Mouse (Mus musculus) heart, embryonic 15.5 days (tissue): ENCODE measurements around the gene Proser2. TPM values are rescaled to one million over a fixed set of nuclear protein-coding genes. Genes with fewer than 3 reads are reported as not detected.

ENCODE experiments used
- ATAC-seq: fragments of 200-750 bp; cut with Nextera tagmentation; replicated peaks from 2 replicates; pipeline ENCODE4 v1.8.0; 2017; ENCODE audit warnings: low read depth, moderate TSS enrichment; ENCODE audit not compliant: insufficient number of reproducible peaks, insufficient read depth, low FRiP score
- H3K27ac ChIP-seq: fragments of 300-500 bp; sonication (generic); 2 replicates; pipeline ENCODE4 v1.5.1; 2015; ENCODE audit warnings: mild to moderate bottlenecking, inconsistent platforms
- H3K27me3 ChIP-seq: fragments of 300-500 bp; sonication (generic); 2 replicates; pipeline ENCODE4 v1.6.1; 2015; ENCODE audit warnings: inconsistent platforms
- H3K36me3 ChIP-seq: fragments of 300-500 bp; sonication (generic); 2 replicates; pipeline ENCODE4 v1.6.1; 2015; ENCODE audit warnings: mild to moderate bottlenecking, inconsistent platforms
- H3K4me1 ChIP-seq: fragments of 300-500 bp; sonication (generic); replicated peaks from 2 replicates; pipeline ENCODE4 v1.6.1; 2015; ENCODE audit warnings: inconsistent platforms
- H3K4me2 ChIP-seq: fragments of 300-500 bp; sonication (generic); 2 replicates; pipeline ENCODE4 v1.6.1; 2015; ENCODE audit warnings: inconsistent platforms, mild to moderate bottlenecking, moderate library complexity
- H3K4me3 ChIP-seq: fragments of 300-500 bp; sonication (generic); 2 replicates; pipeline ENCODE4 v1.5.1; 2015; ENCODE audit warnings: mild to moderate bottlenecking, inconsistent platforms
- H3K9ac ChIP-seq: fragments of 300-500 bp; sonication (generic); 2 replicates; pipeline ENCODE4 v1.6.1; 2015; ENCODE audit warnings: mild to moderate bottlenecking, inconsistent platforms
- H3K9me3 ChIP-seq: fragments of 300-500 bp; sonication (generic); replicated peaks from 2 replicates; pipeline ENCODE4 v1.6.1; 2016; ENCODE audit warnings: inconsistent platforms
- WGBS: fragments of 180-500 bp; shearing (Covaris S2); methylation state at CpG from one replicate; pipeline ENCODE4 v1.1.7; 2015; ENCODE audit warnings: mixed read lengths; 5-methylcytosine and 5-hydroxymethylcytosine counted together
- polyA plus RNA-seq: library from polyadenylated mRNA; unstranded; fragments of >200 nt; fragmentation: Nextera tagmentation; extraction: Ambion mirVana; gene quantifications from 2 replicates; pipeline ENCODE4 v1.2.1, GENCODE M21; 2015

Gene Proser2
- polyA plus RNA-seq, 1 experiment from 2014 or later: 15.2 TPM

DNA sequence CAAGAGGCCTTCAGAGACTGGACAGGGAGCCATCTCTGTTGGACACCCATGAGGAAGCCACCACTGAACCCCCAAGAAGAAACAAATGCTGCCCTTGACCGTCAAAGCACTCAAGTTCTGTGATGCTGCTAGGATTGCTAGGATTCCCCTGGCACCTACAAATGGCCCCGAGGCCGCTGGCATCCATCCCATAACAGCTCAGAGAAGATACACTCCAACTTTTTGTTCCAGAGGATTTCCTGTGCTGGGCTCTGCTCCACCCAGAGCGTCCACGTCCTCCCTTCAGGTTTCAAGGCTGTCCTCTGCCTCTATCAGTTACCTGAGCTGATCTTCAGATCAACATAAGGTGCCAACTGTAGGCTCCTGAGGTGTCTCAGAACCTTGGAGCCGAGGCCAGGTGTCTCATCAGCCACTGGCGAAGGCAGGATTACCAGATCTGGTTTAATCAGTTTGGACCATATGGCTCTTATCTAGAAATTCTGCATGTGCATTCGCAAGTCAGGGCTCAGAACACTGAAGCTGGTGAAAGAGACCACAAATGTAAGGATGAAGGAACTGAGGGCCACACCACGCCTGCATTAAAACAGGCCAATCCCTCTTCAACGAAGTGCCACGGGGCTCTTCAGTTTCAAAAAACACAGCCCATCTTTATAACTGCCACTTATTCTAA, 1.7 kb downstream of the Proser2 start:
- Histone ChIP-seq H3K9me3 (no peaks in the 10 kb centered on the region), H3K4me3 (peak overlapping the region; percentile 79; the same call in 1 of the 2 replicates), H3K9ac (no peak overlapping the region; the same call in 1 of the 2 replicates), H3K27me3 (peaks cover 6% of the 10 kb centered on the region; the same call in 1 of the 2 replicates), H3K4me1 (peaks cover 12% of the 10 kb centered on the region), H3K4me2 (peak overlapping the region; percentile 89), H3K27ac (no peak overlapping the region), H3K36me3 (no peaks in the 10 kb centered on the region)
- no peak for ATAC-seq
- 75% methylated on average over 11 of the region's 11 CpGs for WGBS

GRCm38 (mm10) chr2:6123046-6123445, 7.0 kb downstream of the Proser2 start:
- Histone ChIP-seq H3K27me3 (no peaks in the 10 kb centered on the region), H3K4me2 (no peak overlapping the region), H3K9me3 (no peaks in the 10 kb centered on the region), H3K27ac (no peak overlapping the region), H3K9ac (no peak overlapping the region), H3K4me3 (no peak overlapping the region), H3K36me3 (no peaks in the 10 kb centered on the region), H3K4me1 (peaks cover 4% of the 10 kb centered on the region)
- no peak for ATAC-seq
- 73% methylated on average over 7 of the region's 7 CpGs for WGBS

- Histone ChIP-seq H3K27ac (no peak overlapping the region), H3K9ac (no peak overlapping the region), H3K4me2 (no peak overlapping the region), H3K4me3 (no peak overlapping the region), H3K36me3 (no peaks in the 10 kb centered on the region), H3K4me1 (peaks cover 3% of the 10 kb centered on the region; the same call in 1 of the 2 replicates), H3K27me3 (no peaks in the 10 kb centered on the region), H3K9me3 (no peaks in the 10 kb centered on the region)
- 67% methylated on average over 2 of the region's 2 CpGs for WGBS
- ATAC-seq: no peak
These were observed 8.9 kb downstream of the Proser2 start for GRCm38 (mm10) chr2:6121091-6121490.

GRCm38 (mm10) chr2:6118246-6118645, 11.8 kb downstream of the Proser2 start:
- ATAC-seq: peak; percentile 45; the same call in 1 of the 2 replicates
- Histone ChIP-seq H3K4me3 (no peak overlapping the region), H3K4me2 (no peak overlapping the region), H3K4me1 (peaks cover 3% of the 10 kb centered on the region; the same call in 1 of the 2 replicates), H3K9ac (no peak overlapping the region), H3K27ac (no peak overlapping the region), H3K9me3 (no peaks in the 10 kb centered on the region), H3K27me3 (no peaks in the 10 kb centered on the region), H3K36me3 (no peaks in the 10 kb centered on the region)
- 68% methylated on average over 10 of the region's 10 CpGs for WGBS

- Histone ChIP-seq H3K27me3 (no peaks in the 10 kb centered on the region), H3K4me3 (no peak overlapping the region), H3K9ac (no peak overlapping the region), H3K4me2 (no peak overlapping the region), H3K36me3 (no peaks in the 10 kb centered on the region), H3K4me1 (no peaks in the 10 kb centered on the region; the same call in 1 of the 2 replicates), H3K9me3 (no peaks in the 10 kb centered on the region), H3K27ac (no peak overlapping the region)
- no peak for ATAC-seq
- 84% methylated on average over 12 of the region's 12 CpGs for WGBS
These were observed 16.2 kb downstream of the Proser2 start for GRCm38 (mm10) chr2:6113792-6114191.

DNA sequence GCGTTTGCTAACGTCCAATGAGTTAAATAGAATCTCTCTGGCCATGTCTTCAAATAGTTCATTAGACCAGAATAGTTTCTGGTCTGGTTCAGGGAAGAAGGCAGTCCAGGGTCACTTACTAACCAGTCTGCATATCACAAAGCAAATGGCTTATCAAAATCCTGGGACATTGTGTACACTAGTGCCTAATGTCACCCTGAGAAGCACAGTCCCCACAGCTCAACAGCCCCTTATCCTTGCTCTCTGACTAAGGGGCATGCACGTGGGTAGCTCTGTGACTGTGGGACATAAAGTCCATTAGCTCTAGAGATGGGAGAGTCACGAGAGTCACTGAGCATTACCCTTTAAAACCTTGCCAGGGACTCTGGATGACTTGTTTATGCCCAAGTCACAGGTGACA, 17.4 kb downstream of the Proser2 start:
- 64% methylated on average over 4 of the region's 4 CpGs for WGBS
- no peak overlapping the region for H3K4me3 ChIP-seq
- ATAC-seq: no peak
- H3K36me3 ChIP-seq: no peaks in the 10 kb centered on the region
- H3K4me2 ChIP-seq: no peak overlapping the region
- no peaks in the 10 kb centered on the region; the same call in 1 of the 2 replicates for H3K4me1 ChIP-seq
- no peak overlapping the region for H3K27ac ChIP-seq
- H3K27me3 ChIP-seq: no peaks in the 10 kb centered on the region
- no peaks in the 10 kb centered on the region for H3K9me3 ChIP-seq
- H3K9ac ChIP-seq: no peak overlapping the region

DNA sequence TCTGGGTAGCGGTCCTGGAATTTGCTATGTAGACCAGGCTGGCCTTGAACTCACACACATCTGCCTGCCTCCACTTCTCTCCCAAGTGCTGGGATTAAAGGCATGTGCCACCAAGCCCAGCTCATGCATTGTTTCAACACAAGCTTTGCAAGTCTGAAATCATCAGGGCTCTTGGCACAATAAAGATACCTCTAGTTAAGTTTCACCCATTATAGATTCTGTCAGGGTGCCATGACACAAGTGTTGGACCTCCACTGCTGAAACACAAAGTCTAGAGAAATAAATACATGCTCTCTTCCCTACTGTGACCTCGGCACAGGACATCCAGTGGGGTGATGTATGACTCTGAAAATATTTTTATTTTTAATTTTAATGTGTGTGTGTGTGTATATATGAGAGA, 24.6 kb downstream of the Proser2 start:
- Histone ChIP-seq H3K4me2 (no peak overlapping the region), H3K9ac (no peak overlapping the region), H3K9me3 (no peaks in the 10 kb centered on the region), H3K36me3 (0 out of 2 replicates have a peak, but pooled peaks cover 3% of the 10 kb centered on the region), H3K27ac (no peak overlapping the region), H3K4me3 (no peak overlapping the region), H3K4me1 (peaks cover 7% of the 10 kb centered on the region), H3K27me3 (peaks cover 11% of the 10 kb centered on the region)
- ATAC-seq: no peak
- WGBS: 91% methylated on average over 2 of the region's 2 CpGs

DNA sequence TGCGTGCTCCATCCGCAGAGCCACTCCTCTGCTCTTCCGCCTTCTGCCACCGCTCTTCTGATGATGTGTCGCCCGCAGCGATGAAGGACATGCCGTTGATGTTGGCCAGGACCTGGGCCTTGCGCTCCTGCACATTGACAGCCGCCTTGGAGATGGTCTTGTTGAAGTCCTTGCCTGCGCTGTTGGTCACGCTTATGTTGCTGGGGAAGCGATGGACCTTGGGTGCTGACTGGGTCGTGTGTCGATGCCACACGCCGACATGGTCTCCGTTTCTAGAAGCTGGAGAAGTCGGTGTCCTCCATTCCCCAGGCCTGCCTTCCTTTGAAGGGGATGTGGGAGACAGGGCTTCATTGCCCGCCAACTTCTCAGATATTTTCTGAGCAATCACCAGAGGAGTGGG, 29.3 kb downstream of the Proser2 start:
- peak overlapping the region; percentile 48 for H3K4me3 ChIP-seq
- 34% methylated on average over 20 of the region's 20 CpGs for WGBS
- peaks cover 34% of the 10 kb centered on the region for H3K4me1 ChIP-seq
- no peaks in the 10 kb centered on the region for H3K9me3 ChIP-seq
- H3K27me3 ChIP-seq: peaks cover 11% of the 10 kb centered on the region
- 0 out of 2 replicates have a peak, but pooled peaks cover 3% of the 10 kb centered on the region for H3K36me3 ChIP-seq
- ATAC-seq: no peak
- peak overlapping the region; percentile 85 for H3K4me2 ChIP-seq
- H3K27ac ChIP-seq: peak overlapping the region; percentile 93
- peak overlapping the region; percentile 59 for H3K9ac ChIP-seq

DNA sequence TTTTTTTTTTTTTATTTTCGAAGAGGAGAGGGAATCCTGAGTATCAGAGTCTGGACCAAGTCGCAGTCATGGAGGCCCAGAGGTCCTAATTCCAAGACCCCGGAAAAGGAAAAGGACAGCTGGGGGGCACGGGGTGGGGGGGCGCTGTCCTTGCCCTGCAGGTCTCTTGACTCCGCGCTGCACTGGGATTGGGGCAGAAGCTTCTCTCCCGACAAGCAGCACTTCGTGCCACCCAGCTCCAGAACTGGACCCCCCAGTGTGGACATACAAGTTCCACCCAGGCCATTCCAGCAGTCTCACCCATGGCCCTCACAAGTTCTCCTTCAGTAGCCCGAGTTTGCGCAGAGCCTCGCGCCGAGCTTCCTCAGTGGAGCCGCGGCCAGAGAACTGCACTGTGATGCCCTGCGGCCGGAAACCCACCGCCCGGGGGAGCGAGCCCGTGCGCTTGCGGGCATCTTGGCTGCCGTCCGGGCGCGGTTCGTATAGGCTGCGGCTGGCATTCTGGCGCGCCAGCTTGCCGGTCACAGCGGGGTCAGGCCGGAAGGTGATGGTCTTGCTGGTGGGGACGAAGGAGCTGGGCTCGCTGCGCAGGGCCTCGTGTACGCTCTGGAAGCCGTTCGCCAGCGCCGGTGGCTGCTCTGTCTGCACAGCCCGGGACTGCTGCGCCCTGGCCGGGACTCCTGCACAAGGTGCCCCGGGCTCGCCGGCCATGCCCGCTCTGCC, 29.8 kb downstream of the Proser2 start:
- Histone ChIP-seq H3K4me1 (peaks cover 34% of the 10 kb centered on the region), H3K9ac (peak overlapping the region; percentile 59), H3K4me2 (peak overlapping the region; percentile 85), H3K27me3 (peaks cover 11% of the 10 kb centered on the region), H3K36me3 (0 out of 2 replicates have a peak, but pooled peaks cover 3% of the 10 kb centered on the region), H3K27ac (peak overlapping the region; percentile 93), H3K9me3 (no peaks in the 10 kb centered on the region), H3K4me3 (peak overlapping the region; percentile 48)
- 9% methylated on average over 51 of the region's 51 CpGs for WGBS
- peak; percentile 38; the same call in 1 of the 2 replicates for ATAC-seq

- H3K4me3 ChIP-seq: no peak overlapping the region
- 0 out of 2 replicates have a peak, but pooled peaks cover 3% of the 10 kb centered on the region for H3K36me3 ChIP-seq
- H3K4me2 ChIP-seq: no peak overlapping the region
- H3K4me1 ChIP-seq: peaks cover 34% of the 10 kb centered on the region
- peak overlapping the region; percentile 93 for H3K27ac ChIP-seq
- no peak for ATAC-seq
- peaks cover 11% of the 10 kb centered on the region for H3K27me3 ChIP-seq
- WGBS: 57% methylated on average over 9 of the region's 9 CpGs
- H3K9me3 ChIP-seq: no peaks in the 10 kb centered on the region
- no peak overlapping the region for H3K9ac ChIP-seq
These were observed 30.6 kb downstream of the Proser2 start for GRCm38 (mm10) chr2:6099443-6099842.

GRCm38 (mm10) chr2:6098924-6099323, 31.1 kb downstream of the Proser2 start:
- Histone ChIP-seq H3K27ac (peak overlapping the region; percentile 93), H3K4me2 (peak overlapping the region; percentile 38), H3K4me3 (no peak overlapping the region), H3K9ac (no peak overlapping the region), H3K27me3 (peaks cover 11% of the 10 kb centered on the region), H3K4me1 (peaks cover 34% of the 10 kb centered on the region), H3K36me3 (0 out of 2 replicates have a peak, but pooled peaks cover 3% of the 10 kb centered on the region), H3K9me3 (no peaks in the 10 kb centered on the region)
- WGBS: 13% methylated on average over 6 of the region's 6 CpGs
- peak; percentile 94 for ATAC-seq
